Mouse (Mus musculus): ENCODE data around the gene Jmjd1c. TPM values are rescaled to one million over a fixed set of nuclear protein-coding genes. Genes with fewer than 3 reads are reported as not detected.

Gene Jmjd1c
- polyA plus RNA-seq, 1 experiment = 56.3 TPM

GRCm38 (mm10) chr10:67218873-67219565, 123.1 kb downstream of the Jmjd1c start:
- no peak for TF ChIP-seq POLR2A (IDR thresholded peaks at IDR 0.05; ENCODE audit: borderline replicate concordance, insufficient read depth, low read length)
- TF ChIP-seq CTCF (IDR thresholded peaks at IDR 0.05; ENCODE audit: borderline replicate concordance, insufficient read depth, low read depth, low read length) = no peak
- peaks cover 17% of the 10 kb centered on the region for H3K4me1 ChIP-seq (ENCODE audit: control insufficient read depth, insufficient read depth, low read length)
- WGBS = 80% methylated on average over 18 of the region's 18 CpGs
- no peak overlapping the region for H3K4me3 ChIP-seq (replicated peaks; ENCODE audit: insufficient read depth, low read depth, low read length)
- H3K27me3 ChIP-seq (ENCODE audit: control insufficient read depth, insufficient read depth, low read length) = no peaks in the 10 kb centered on the region
- DNase-seq = no peak
- H3K27ac ChIP-seq (ENCODE audit: insufficient read depth, low read length) = no peak overlapping the region

GRCm38 (mm10) chr10:67220251-67220650, 124.3 kb downstream of the Jmjd1c start:
- no peak for DNase-seq
- H3K27ac ChIP-seq (ENCODE audit: insufficient read depth, low read length) = no peak overlapping the region
- WGBS = 12% methylated on average over 4 of the region's 4 CpGs
- no peak overlapping the region for H3K4me3 ChIP-seq (replicated peaks; ENCODE audit: insufficient read depth, low read depth, low read length)
- peaks cover 14% of the 10 kb centered on the region; the same call in 1 of the 2 replicates for H3K4me1 ChIP-seq (ENCODE audit: control insufficient read depth, insufficient read depth, low read length)
- TF ChIP-seq CTCF (IDR thresholded peaks at IDR 0.05; ENCODE audit: borderline replicate concordance, insufficient read depth, low read depth, low read length) (no peak), POLR2A (IDR thresholded peaks at IDR 0.05; ENCODE audit: borderline replicate concordance, insufficient read depth, low read length) (no peak)
- H3K27me3 ChIP-seq (ENCODE audit: control insufficient read depth, insufficient read depth, low read length) = no peaks in the 10 kb centered on the region

- Histone ChIP-seq H3K27me3 (ENCODE audit: control insufficient read depth, insufficient read depth, low read length) (no peaks in the 10 kb centered on the region), H3K27ac (ENCODE audit: insufficient read depth, low read length) (no peak overlapping the region), H3K4me3 (replicated peaks; ENCODE audit: insufficient read depth, low read depth, low read length) (no peak overlapping the region), H3K4me1 (ENCODE audit: control insufficient read depth, insufficient read depth, low read length) (peaks cover 14% of the 10 kb centered on the region; the same call in 1 of the 2 replicates)
- WGBS = 13% methylated on average over 5 of the region's 5 CpGs
- peak; percentile 51 to 71 for DNase-seq
- TF ChIP-seq CTCF (IDR thresholded peaks at IDR 0.05; ENCODE audit: borderline replicate concordance, insufficient read depth, low read depth, low read length) = no peak
- no peak for TF ChIP-seq POLR2A (IDR thresholded peaks at IDR 0.05; ENCODE audit: borderline replicate concordance, insufficient read depth, low read length)
Measured at GRCm38 (mm10) chr10:67221284-67221683, 125.4 kb downstream of the Jmjd1c start.

- Histone ChIP-seq H3K27me3 (ENCODE audit: control insufficient read depth, insufficient read depth, low read length) (no peaks in the 10 kb centered on the region), H3K4me1 (ENCODE audit: control insufficient read depth, insufficient read depth, low read length) (peaks cover 14% of the 10 kb centered on the region; the same call in 1 of the 2 replicates), H3K4me3 (replicated peaks; ENCODE audit: insufficient read depth, low read depth, low read length) (no peak overlapping the region), H3K27ac (ENCODE audit: insufficient read depth, low read length) (no peak overlapping the region)
- TF ChIP-seq CTCF (IDR thresholded peaks at IDR 0.05; ENCODE audit: borderline replicate concordance, insufficient read depth, low read depth, low read length) (no peak), POLR2A (IDR thresholded peaks at IDR 0.05; ENCODE audit: borderline replicate concordance, insufficient read depth, low read length) (no peak)
- 53% methylated on average over 3 of the region's 4 CpGs for WGBS
- no peak for DNase-seq
Measured at GRCm38 (mm10) chr10:67223942-67224341, 128.0 kb downstream of the Jmjd1c start.

GRCm38 (mm10) chr10:67225528-67225927, 129.6 kb downstream of the Jmjd1c start:
- H3K4me3 ChIP-seq (replicated peaks; ENCODE audit: insufficient read depth, low read depth, low read length) = no peak overlapping the region
- no peak overlapping the region for H3K27ac ChIP-seq (ENCODE audit: insufficient read depth, low read length)
- peaks cover 10% of the 10 kb centered on the region; the same call in 1 of the 2 replicates for H3K4me1 ChIP-seq (ENCODE audit: control insufficient read depth, insufficient read depth, low read length)
- no peak for DNase-seq
- no peaks in the 10 kb centered on the region for H3K27me3 ChIP-seq (ENCODE audit: control insufficient read depth, insufficient read depth, low read length)
- 54% methylated on average over 6 of the region's 6 CpGs for whole genome bisulfite sequencing
- TF ChIP-seq CTCF (IDR thresholded peaks at IDR 0.05; ENCODE audit: borderline replicate concordance, insufficient read depth, low read depth, low read length) (no peak), POLR2A (IDR thresholded peaks at IDR 0.05; ENCODE audit: borderline replicate concordance, insufficient read depth, low read length) (no peak)

- H3K27ac ChIP-seq (ENCODE audit: insufficient read depth, low read length) = no peak overlapping the region
- TF ChIP-seq CTCF (IDR thresholded peaks at IDR 0.05; ENCODE audit: borderline replicate concordance, insufficient read depth, low read depth, low read length) (no peak), POLR2A (IDR thresholded peaks at IDR 0.05; ENCODE audit: borderline replicate concordance, insufficient read depth, low read length) (no peak)
- no peaks in the 10 kb centered on the region for H3K27me3 ChIP-seq (ENCODE audit: control insufficient read depth, insufficient read depth, low read length)
- peak; percentile 47 to 68 for DNase-seq
- WGBS = 37% methylated on average over 7 of the region's 7 CpGs
- peaks cover 6% of the 10 kb centered on the region; the same call in 1 of the 2 replicates for H3K4me1 ChIP-seq (ENCODE audit: control insufficient read depth, insufficient read depth, low read length)
- H3K4me3 ChIP-seq (replicated peaks; ENCODE audit: insufficient read depth, low read depth, low read length) = no peak overlapping the region
Measured at GRCm38 (mm10) chr10:67226109-67226508, 130.2 kb downstream of the Jmjd1c start.

- WGBS = 25% methylated on average over 14 of the region's 14 CpGs
- H3K27me3 ChIP-seq (ENCODE audit: control insufficient read depth, insufficient read depth, low read length) = no peaks in the 10 kb centered on the region
- H3K4me1 ChIP-seq (ENCODE audit: control insufficient read depth, insufficient read depth, low read length) = peaks cover 3% of the 10 kb centered on the region; the same call in 1 of the 2 replicates
- TF ChIP-seq CTCF (IDR thresholded peaks at IDR 0.05; ENCODE audit: borderline replicate concordance, insufficient read depth, low read depth, low read length) = no peak
- TF ChIP-seq POLR2A (IDR thresholded peaks at IDR 0.05; ENCODE audit: borderline replicate concordance, insufficient read depth, low read length) = no peak
- H3K27ac ChIP-seq (ENCODE audit: insufficient read depth, low read length) = peak overlapping the region; percentile 23; the same call in 1 of the 2 replicates
- H3K4me3 ChIP-seq (replicated peaks; ENCODE audit: insufficient read depth, low read depth, low read length) = no peak overlapping the region
- no peak for DNase-seq
Measured at GRCm38 (mm10) chr10:67226543-67226942, 130.6 kb downstream of the Jmjd1c start.

GRCm38 (mm10) chr10:67230439-67230838, 134.5 kb downstream of the Jmjd1c start:
- H3K4me3 ChIP-seq (replicated peaks; ENCODE audit: insufficient read depth, low read depth, low read length) = no peak overlapping the region
- H3K27me3 ChIP-seq (ENCODE audit: control insufficient read depth, insufficient read depth, low read length) = no peaks in the 10 kb centered on the region
- WGBS = 29% methylated on average over 6 of the region's 6 CpGs
- H3K27ac ChIP-seq (ENCODE audit: insufficient read depth, low read length) = no peak overlapping the region
- H3K4me1 ChIP-seq (ENCODE audit: control insufficient read depth, insufficient read depth, low read length) = no peaks in the 10 kb centered on the region; the same call in none of the 2 replicates
- TF ChIP-seq CTCF (IDR thresholded peaks at IDR 0.05; ENCODE audit: borderline replicate concordance, insufficient read depth, low read depth, low read length) (no peak), POLR2A (IDR thresholded peaks at IDR 0.05; ENCODE audit: borderline replicate concordance, insufficient read depth, low read length) (no peak)
- DNase-seq = no peak

All from cerebellum, adult 2 months (tissue).